Mouse (Mus musculus): ENCODE measurements around the gene Car6. TPM values are rescaled to one million over a fixed set of nuclear protein-coding genes. Genes with fewer than 3 reads are reported as not detected.
A peak's percentile ranks its signal among the peaks of the same experiment; 100 is the strongest.

Car6 gene
- total and polyA plus RNA-seq, 3 experiments = not detected

DNA sequence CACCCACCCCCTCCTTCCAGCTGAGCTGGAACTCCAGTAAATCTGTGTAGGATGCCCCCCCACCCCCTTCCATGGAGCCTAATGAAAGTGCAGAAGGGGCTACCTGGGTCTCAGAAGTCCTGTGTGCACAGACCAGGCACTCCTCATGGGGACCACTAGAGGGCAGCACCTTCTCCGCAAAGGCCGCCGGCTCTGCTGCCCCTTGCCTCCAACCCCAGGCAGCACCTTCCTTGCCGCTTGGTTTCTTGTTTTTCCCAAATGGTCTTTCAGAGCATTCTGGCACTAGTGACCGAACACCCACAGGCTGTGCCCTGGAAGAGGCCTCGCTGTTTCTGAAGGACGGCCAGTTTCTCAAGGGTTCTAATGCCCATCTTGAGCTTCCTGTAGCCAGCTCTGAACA, 24.6 kb downstream of the Car6 start:
- Histone ChIP-seq H3K79me2 (replicated peaks; ENCODE audit: control insufficient read depth, insufficient read depth, low read length) (no peaks in the 10 kb centered on the region), H3K27me3 (ENCODE audit: control insufficient read depth, insufficient read depth, low read length) (no peaks in the 10 kb centered on the region), H3K4me1 (ENCODE audit: control insufficient read depth, insufficient read depth, low read length) (no peaks in the 10 kb centered on the region), H3K36me3 (ENCODE audit: control insufficient read depth, insufficient read depth, low read length) (no peaks in the 10 kb centered on the region), H3K27ac (no peak overlapping the region), H3K9ac (ENCODE audit: low read depth, low read length) (no peak overlapping the region), H3K4me3 (no peak overlapping the region)
- intact Hi-C loops (cut with DNase I) = loop anchor here (1.0 to 2.0 kb wide), 2 partner anchors 43 to 72 kb away; no protein-coding TSS in a partner anchor
- 7% methylated on average over 7 of the region's 7 CpGs for WGBS
- TF ChIP-seq EP300 (IDR thresholded peaks at IDR 0.05; ENCODE audit: insufficient read depth, low read depth, low read length) = no peak
- TF ChIP-seq CTCF (IDR thresholded peaks at IDR 0.05) = peak; percentile 78
- no peak for TF ChIP-seq POLR2A (IDR thresholded peaks at IDR 0.05; ENCODE audit: insufficient read depth, low read depth, low read length)
- peak; percentile 14 to 45 for DNase-seq

DNA sequence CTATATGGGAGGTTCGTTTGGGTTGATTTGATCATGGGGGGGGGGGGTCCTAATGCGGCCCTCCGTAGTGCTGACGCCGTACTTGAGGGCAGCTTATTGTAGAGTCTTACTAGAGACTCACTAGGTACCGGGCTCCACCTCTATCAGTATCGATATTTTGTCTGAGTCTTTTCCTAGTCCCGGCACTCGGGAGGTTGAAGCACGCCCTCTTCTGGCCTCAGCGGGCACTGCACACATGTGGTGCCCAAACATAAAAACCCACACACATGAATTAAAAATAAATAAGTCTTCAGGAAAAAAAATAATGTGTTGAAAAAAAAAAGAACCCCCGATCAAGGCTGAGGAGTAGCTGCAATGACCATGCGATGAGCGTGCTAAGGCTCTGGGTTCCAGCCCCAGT, 27.1 kb downstream of the Car6 start:
- H3K4me1 ChIP-seq (ENCODE audit: control insufficient read depth, insufficient read depth, low read length) = no peaks in the 10 kb centered on the region

DNA sequence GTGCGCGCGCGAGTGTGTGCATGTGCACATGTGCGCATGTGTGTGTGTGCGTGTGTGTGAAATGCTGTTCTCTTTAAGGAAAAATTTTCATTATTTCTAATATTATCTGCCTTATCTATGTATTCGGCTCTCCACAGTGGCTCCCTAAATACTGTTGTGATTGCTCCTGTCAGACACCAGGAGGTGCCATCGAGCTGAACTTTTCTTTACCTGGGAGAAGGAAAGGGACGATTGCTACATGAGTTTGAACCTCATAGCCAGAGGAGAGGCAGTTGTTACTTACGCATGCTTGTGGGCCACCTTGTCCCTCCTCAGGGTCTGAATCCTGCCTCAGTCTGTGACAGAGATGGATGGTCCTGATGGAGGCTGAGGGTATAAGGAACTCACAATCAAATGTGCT, 27.9 kb downstream of the Car6 start:
- H3K27ac ChIP-seq = no peak overlapping the region
- H3K36me3 ChIP-seq (ENCODE audit: control insufficient read depth, insufficient read depth, low read length) = no peaks in the 10 kb centered on the region
- intact Hi-C loops (cut with DNase I) = no loop called here
- H3K9ac ChIP-seq (ENCODE audit: low read depth, low read length) = no peak overlapping the region
- H3K4me3 ChIP-seq = no peak overlapping the region
- H3K4me1 ChIP-seq (ENCODE audit: control insufficient read depth, insufficient read depth, low read length) = no peaks in the 10 kb centered on the region
- WGBS = 53% methylated on average over 10 of the region's 10 CpGs
- H3K79me2 ChIP-seq (replicated peaks; ENCODE audit: control insufficient read depth, insufficient read depth, low read length) = no peaks in the 10 kb centered on the region
- TF ChIP-seq POLR2A (IDR thresholded peaks at IDR 0.05; ENCODE audit: insufficient read depth, low read depth, low read length) = no peak
- TF ChIP-seq CTCF (IDR thresholded peaks at IDR 0.05) = peak; percentile 73
- peak; percentile 20 to 28 for DNase-seq
- H3K27me3 ChIP-seq (ENCODE audit: control insufficient read depth, insufficient read depth, low read length) = no peaks in the 10 kb centered on the region

More for the DNA sequence above, 27.1 kb downstream of the Car6 start:
- intact Hi-C loops (cut with DNase I) = no loop called here
- H3K4me3 ChIP-seq = no peak overlapping the region
- TF ChIP-seq POLR2A (IDR thresholded peaks at IDR 0.05; ENCODE audit: insufficient read depth, low read depth, low read length) (no peak), CTCF (IDR thresholded peaks at IDR 0.05) (peak; percentile 7; the same call in 1 of the 2 replicates)
- no peaks in the 10 kb centered on the region for H3K27me3 ChIP-seq (ENCODE audit: control insufficient read depth, insufficient read depth, low read length)
- H3K79me2 ChIP-seq (replicated peaks; ENCODE audit: control insufficient read depth, insufficient read depth, low read length) = no peaks in the 10 kb centered on the region
- no peak overlapping the region for H3K27ac ChIP-seq
- DNase-seq = no peak
- WGBS = 91% methylated on average over 14 of the region's 14 CpGs
- H3K36me3 ChIP-seq (ENCODE audit: control insufficient read depth, insufficient read depth, low read length) = no peaks in the 10 kb centered on the region
- no peak overlapping the region for H3K9ac ChIP-seq (ENCODE audit: low read depth, low read length)

DNA sequence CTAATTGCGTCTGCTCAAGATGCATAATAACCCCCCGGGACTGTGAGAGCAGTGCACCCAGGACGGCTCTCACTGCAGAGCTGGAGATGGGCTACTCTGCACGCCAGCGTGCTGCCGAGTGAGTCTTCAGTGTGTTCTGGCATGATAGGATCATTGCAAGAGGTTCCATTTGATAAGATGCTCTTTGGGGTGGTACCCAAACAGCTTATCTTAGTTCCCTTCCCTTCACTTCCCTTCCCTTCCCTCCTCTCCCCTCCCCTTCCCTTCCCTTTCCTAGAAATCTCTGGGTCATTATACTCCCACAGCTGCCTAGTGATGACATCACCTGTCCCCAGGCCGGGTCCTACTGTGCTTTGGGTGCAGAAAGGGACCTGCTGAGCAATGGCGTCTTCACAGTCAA, 29.0 kb downstream of the Car6 start:
- Histone ChIP-seq H3K4me1 (ENCODE audit: control insufficient read depth, insufficient read depth, low read length) (no peaks in the 10 kb centered on the region), H3K79me2 (replicated peaks; ENCODE audit: control insufficient read depth, insufficient read depth, low read length) (no peaks in the 10 kb centered on the region), H3K27ac (no peak overlapping the region), H3K36me3 (ENCODE audit: control insufficient read depth, insufficient read depth, low read length) (no peaks in the 10 kb centered on the region), H3K27me3 (ENCODE audit: control insufficient read depth, insufficient read depth, low read length) (no peaks in the 10 kb centered on the region), H3K9ac (ENCODE audit: low read depth, low read length) (no peak overlapping the region), H3K4me3 (no peak overlapping the region)
- 57% methylated on average over 8 of the region's 8 CpGs for WGBS
- DNase-seq = no peak
- intact Hi-C loops (cut with DNase I) = no loop called here
- no peak for TF ChIP-seq POLR2A (IDR thresholded peaks at IDR 0.05; ENCODE audit: insufficient read depth, low read depth, low read length)
- no peak for TF ChIP-seq EP300 (IDR thresholded peaks at IDR 0.05; ENCODE audit: insufficient read depth, low read depth, low read length)
- no peak for TF ChIP-seq CTCF (IDR thresholded peaks at IDR 0.05)

DNA sequence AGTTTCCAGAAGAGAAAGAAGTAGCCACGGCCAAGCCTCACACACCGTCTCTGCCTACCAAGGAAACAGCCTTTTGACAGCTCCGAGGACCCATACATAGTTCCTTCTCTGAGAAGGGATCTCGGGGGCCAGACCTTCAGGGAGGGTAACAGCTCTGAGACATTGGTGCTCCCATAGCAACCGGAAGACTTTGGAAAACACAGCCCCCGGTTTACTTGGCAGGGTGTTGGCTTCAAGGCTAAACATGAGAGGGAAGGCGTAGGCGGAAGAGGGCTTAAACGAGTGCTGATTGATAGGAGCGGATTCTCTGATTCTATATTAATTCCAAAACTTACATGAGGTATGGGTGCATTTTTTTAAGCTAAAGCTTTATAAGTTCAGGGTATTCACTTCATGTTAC, 32.7 kb downstream of the Car6 start:
- 52% methylated on average over 10 of the region's 10 CpGs for WGBS
- TF ChIP-seq CTCF (IDR thresholded peaks at IDR 0.05) (no peak), EP300 (IDR thresholded peaks at IDR 0.05; ENCODE audit: insufficient read depth, low read depth, low read length) (no peak), POLR2A (IDR thresholded peaks at IDR 0.05; ENCODE audit: insufficient read depth, low read depth, low read length) (no peak)
- intact Hi-C loops (cut with DNase I) = no loop called here
- H3K4me3 ChIP-seq = no peak overlapping the region
- no peaks in the 10 kb centered on the region for H3K27me3 ChIP-seq (ENCODE audit: control insufficient read depth, insufficient read depth, low read length)
- H3K79me2 ChIP-seq (replicated peaks; ENCODE audit: control insufficient read depth, insufficient read depth, low read length) = no peaks in the 10 kb centered on the region
- DNase-seq = no peak
- H3K36me3 ChIP-seq (ENCODE audit: control insufficient read depth, insufficient read depth, low read length) = no peaks in the 10 kb centered on the region
- no peaks in the 10 kb centered on the region for H3K4me1 ChIP-seq (ENCODE audit: control insufficient read depth, insufficient read depth, low read length)
- H3K9ac ChIP-seq (ENCODE audit: low read depth, low read length) = no peak overlapping the region
- H3K27ac ChIP-seq = no peak overlapping the region

DNA sequence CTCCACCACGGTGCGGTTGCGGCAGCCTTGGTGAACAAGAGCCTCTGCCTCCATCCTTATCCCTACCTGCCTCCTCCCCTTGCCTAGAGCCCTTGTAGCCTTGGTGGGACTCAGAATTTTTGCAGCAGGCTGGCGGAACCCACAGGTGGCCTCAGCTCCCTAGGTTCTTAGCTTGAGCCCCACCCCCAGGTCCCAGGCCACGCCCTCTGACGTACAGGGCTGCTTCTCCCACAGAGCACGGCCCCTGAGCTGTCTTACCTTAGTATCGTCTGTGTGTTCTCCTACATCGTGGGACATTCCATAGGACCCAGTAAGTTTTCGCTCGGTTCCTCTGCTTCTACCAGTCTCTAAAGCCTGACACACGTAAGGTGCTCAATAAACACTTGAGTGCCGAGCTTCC, 36.3 kb downstream of the Car6 start:
- intact Hi-C loops (cut with DNase I) = no loop called here
- H3K27ac ChIP-seq = no peak overlapping the region
- H3K79me2 ChIP-seq (replicated peaks; ENCODE audit: control insufficient read depth, insufficient read depth, low read length) = no peaks in the 10 kb centered on the region
- WGBS = 41% methylated on average over 13 of the region's 13 CpGs
- H3K27me3 ChIP-seq (ENCODE audit: control insufficient read depth, insufficient read depth, low read length) = no peaks in the 10 kb centered on the region
- no peaks in the 10 kb centered on the region for H3K4me1 ChIP-seq (ENCODE audit: control insufficient read depth, insufficient read depth, low read length)
- no peak for DNase-seq
- H3K36me3 ChIP-seq (ENCODE audit: control insufficient read depth, insufficient read depth, low read length) = no peaks in the 10 kb centered on the region
- no peak overlapping the region for H3K4me3 ChIP-seq
- no peak for TF ChIP-seq POLR2A (IDR thresholded peaks at IDR 0.05; ENCODE audit: insufficient read depth, low read depth, low read length)
- TF ChIP-seq CTCF (IDR thresholded peaks at IDR 0.05) = no peak
- TF ChIP-seq EP300 (IDR thresholded peaks at IDR 0.05; ENCODE audit: insufficient read depth, low read depth, low read length) = no peak
- H3K9ac ChIP-seq (ENCODE audit: low read depth, low read length) = no peak overlapping the region

All from heart, adult 2 months (tissue).